Mouse (Mus musculus): ENCODE measurements around the gene Msh5.
"Not testable (repeated sequence)": the region's sequence is repeated elsewhere in the genome, so short reads cannot be mapped to it uniquely, and the experiment has no call there.

Msh5 gene

DNA sequence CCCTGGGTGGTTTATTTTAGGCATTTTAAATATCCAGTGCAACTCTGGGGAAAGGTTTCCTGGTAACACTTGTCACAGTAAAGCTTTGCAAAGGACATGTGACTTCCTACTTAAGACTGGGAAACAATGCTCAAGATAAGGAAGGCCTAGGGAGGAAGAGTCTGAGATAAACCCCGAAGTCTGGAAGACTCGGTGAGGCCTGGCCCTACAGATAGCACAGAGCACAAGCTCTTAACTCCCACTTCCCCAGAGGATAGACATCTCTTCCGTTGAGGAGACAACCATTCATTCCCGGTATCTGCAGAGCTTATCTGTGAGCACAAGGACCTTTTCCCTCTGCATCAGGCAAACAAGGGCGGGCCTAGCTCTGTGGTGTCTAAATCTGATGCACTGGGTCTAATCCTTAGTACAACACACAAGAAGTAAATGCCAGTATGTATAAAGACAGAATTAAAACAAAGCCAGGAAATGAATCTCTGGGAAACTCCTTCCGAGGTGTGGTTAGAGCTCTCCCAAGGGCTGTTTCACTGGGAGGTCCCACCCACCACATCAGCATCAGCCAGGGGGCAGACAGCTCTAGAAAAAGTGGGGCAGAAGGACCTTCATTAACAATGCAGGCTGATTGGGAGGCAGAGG, 24.6 kb downstream of the Msh5 start:
- no peak for DNase-seq

DNA sequence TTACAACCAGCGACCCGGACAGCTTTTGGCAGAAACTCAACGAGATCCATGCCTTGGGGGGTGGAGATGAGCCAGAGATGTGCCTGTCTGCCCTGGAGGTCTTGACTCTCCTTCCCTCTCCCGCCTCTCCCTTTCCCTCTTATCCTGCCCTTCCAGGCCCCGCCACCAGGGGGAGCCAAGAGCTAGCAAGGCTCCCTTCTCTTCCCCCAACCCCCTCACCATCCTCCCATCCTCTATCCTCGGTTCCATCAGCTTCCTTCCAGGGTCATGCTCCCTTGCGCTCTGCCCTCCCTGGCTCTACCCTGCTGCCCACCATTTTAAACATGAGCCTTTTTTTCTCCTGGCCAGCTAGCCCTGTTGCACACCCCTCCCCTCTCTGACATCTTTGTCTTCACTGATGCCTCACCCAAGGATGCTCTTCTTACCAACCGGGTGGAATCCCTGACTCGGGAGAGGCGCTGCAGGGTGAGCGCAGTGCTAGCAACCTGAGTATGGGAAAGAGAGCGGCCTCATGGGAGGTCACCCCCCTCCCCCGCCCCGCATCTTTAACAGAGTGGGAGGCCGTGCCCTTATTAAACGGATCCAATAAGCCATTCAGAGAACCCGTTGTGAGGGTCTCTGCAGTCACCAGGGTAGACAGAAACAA, 25.3 kb downstream of the Msh5 start:
- peak; percentile 73 for DNase-seq

DNA sequence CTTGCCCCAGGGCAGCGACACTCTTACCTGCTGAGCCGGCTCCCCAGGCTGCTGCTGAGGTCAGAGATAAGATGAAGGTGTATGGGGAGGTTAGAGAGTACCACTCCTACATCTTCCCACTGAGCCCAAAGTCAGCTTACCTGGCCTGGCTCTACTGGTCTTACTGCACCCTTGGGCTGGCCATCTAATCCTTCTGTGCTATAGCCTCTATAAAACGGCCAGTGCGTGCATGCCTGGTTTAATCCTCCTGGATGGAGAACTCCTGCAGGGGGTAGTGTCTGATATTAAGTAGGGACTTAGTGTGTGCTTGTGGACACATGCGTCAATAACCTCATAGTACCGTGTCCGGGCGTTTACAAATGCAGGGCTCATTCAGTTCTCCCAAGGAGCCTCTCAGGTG, 26.0 kb downstream of the Msh5 start:
- no peak for DNase-seq

DNA sequence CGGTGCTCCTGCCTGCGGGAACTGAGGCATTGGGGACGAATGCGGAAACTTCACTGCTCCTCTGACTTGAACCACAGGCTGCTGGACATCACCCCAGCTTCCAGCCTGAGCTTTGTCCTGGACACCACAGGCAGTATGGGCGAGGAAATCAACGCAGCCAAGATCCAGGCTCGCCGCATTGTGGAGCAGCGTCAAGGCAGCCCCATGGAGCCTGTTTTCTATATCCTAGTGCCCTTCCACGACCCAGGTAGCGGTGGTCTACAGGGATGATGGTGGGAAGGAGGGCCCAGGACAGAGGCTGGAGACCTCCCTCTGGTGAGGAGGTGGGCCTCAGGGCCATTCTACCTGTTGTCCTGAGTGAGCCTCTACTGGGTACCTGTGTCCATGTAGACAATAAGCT, 26.7 kb downstream of the Msh5 start:
- no peak for DNase-seq

DNA sequence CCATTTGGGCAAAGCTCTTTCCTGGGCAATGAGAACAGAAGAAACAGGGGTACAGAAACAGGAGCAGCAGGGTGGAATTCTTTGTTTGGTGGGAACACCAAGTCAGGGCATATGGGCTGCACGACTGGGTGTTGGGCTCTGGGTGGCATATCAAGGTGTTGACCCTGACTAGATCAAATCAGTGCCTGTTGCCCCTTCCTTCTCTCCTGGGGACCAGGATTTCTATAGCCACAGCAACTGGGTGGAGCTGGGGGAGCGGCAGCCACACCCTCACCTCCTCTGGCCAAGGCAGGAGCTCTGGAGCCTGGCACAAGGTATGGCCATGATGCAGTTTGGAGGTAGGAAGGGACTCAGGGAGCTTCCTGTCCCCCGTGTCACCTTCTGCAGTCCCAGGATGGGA, 28.4 kb downstream of the Msh5 start:
- DNase-seq, result no peak

DNA sequence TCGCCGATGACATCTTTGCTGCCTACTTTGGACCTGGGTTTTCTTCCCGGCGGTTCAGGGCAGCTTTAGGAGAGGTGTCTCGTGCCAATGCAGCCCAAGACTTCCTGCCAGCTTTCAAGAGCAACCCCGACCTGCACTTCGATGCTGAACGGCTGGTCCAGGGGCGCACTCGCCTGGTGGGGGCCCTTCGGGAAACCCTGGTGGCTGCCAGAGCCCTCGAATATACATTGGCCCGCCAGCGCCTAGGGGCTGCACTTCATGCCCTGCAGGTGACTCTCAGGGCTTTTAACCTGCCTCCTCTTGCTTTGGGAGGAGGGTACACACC, 28.9 kb downstream of the Msh5 start:
- DNase-seq, result no peak

DNA sequence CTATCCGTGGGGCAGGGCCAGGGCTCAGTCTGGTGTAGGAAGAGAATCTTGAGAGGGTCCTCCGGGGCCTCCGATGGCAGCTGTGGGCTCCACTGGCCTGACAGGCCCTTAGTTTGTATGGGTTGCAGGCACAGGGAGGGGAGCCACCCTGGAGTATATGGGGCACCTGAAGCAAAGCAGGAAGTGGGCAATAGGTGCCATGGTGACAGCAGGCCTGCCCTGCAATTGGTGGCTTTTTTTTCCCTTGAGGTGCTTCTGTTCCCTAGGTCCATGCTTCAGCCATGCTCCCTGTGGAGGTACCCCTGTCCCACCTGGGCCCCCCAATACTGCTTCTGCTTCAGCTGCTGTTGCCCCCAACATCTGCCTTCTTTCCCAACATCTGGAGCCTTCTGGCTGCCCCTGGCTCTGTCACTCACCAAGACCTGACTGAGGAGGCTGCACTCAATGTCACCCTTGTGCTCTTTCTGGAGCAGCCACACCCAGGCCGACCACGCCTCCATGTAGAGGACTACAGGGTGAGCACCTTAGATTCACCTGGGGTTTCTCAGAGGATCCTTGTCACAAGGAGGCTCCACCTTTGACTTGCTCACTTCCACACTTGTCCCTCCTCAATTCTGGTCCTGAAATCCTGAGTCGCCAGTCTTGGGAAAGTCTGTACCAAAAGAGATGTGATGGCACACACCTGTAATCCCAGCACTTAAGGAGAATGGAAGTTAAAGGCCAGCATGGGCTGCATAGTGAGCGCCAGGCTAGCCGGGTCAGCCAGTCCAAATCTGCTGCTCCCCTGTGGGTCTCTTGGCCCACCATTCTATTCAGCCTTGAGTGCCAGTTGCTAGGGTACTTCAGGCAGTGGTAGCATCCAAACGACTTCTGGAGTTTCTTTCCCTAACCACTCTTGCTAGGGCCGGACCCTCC, 29.5 kb downstream of the Msh5 start:
- DNase-seq, result no peak

DNA sequence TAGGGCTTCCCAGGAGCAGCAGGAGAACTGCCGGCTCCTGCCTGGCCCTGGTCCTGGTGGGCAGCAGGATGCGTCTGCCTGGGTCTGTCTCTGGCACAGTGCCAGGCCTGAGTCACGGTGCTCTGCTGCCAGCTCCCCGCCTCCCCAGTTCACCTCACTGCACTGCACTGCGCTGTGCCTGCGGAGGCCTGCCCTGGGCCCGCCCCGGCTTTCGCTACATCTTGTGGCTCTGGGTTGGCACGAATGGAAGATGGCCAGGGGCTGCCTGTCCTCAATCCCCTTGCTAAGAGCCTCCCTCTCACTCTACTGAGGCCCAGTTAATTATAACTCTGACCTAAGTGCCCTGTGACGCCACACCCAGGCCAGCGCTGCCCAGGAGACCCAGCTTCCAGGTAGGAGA, 30.2 kb downstream of the Msh5 start, which contains the start of gene Vwa7:
TSS of gene Vwa7 (plus strand) at position 204 of the 400 bp plus-strand sequence.
- no peak for DNase-seq

DNA sequence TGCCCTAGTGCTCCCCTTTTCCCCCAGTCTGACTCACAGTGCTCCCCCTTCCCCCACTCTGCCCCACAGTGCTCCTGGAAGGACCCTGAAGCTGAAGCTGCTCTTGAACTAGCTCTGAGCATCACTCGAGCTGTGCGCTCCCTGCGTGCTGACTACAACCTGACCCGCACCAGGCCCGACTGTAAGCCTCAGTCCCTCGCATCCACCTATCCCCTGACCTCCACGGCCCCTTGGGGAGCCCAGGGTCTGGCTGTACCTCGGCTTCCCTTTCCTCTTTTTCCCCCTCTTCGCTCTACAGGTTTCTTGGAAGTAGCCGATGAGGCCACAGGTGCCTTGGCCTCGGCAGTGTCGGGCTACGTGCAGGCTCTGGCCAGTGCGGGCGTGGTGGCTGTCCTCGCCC, 31.2 kb downstream of the Msh5 start:
- DNase-seq, result no peak

DNA sequence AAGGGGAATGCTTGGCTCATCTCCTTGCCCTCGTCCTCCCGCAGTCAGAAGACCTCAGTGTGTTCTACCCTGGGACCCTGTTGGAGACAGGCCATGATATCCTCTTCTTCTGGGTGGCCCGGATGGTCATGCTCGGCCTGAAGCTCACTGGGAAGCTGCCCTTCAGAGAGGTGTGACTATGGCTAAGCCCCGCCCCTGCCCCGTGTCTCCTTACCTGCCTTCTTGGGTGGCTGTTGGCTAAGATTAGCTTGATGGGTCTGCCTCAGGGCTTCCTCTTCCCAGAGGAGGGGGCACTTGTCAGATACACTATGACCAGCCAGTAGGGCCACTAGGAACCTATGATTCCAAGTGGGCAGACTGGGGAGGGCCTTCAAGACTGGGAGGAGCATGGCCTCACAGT, 33.3 kb downstream of the Msh5 start:
- DNase-seq, result no peak

DNA sequence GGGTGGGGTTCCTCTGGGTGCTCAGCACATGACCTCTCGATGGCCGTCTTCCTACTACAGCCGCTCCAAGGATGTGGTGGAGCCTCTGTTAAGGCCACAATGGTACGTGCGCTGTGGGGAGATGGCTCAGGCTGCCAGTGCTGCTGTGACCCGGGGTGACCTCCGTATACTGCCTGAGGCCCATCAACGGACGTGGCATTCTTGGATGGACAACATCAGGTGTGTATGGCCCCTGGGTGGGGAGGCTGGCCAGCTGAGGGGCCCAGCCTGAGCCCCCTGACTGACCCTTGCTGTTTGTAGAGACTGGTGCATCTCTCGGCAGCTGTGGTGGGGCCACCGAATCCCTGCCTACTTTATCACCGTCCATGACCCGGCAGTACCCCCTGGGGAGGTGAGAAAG, 34.1 kb downstream of the Msh5 start:
- DNase-seq, result no peak

DNA sequence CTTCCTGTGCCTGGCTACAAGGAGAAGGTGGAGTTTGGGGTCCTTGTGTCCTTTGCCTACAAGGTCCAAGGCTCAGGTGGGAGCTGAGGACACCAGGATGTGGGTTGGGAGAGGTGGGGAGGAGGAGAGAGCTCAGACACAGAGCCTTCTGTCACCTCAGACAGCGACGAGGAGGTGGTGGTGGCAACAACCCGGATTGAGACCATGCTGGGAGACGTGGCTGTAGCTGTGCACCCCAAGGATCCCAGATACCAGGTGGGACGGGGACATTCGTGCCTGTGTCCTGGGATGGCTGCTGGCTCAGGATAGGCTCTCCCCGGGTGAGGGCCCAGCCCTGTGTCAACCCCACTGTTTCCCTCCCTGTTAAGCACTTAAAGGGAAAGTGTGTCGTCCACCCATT, 35.1 kb downstream of the Msh5 start:
- no peak for DNase-seq

DNA sequence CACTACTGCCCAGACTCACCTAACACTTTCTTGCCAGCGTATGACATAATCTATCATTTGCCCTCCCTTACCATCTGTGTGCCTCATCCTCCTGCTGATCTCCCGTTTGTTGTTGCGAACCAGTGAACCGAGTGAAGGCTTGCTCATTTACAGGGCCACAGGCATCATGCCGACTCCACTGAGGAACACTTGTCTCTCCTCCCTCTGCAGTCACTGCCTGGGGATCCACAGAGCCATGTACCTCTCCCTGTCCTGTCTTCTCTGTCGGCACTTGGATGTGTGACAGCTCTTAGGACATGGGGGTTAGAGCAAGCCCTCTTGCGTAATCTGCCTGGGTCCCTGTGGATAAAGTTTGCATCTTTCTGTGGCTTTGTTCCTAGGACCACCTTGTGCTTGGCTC, 37.0 kb downstream of the Msh5 start:
- no peak for DNase-seq

DNA sequence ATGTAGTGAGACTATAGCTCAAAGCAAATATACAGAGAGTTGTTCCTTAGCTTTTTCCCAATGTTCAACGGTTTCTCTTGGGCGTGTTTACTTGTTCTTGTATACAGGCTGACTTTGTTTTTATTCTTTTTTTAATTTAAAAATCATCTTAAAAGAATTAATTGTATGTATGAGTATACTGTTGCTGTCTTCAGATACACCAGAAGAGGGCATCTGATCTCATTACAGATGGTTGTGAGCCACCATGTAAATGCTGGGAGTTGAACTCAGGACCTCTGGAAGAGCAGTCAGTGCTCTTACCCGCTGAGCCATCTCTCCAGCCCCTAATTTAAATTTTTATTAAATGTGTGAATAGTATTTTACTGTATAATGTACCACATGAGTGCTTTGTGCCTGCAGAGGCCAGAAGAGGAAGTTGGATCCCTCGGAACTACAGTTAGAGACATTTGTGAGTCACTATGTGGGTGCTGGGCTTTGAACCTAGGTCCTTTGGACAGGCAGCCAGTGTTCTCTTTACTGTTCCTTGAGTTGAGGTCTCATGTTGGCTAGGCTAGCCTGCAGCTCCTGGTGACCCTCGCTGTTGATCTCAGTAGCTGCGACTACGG, 39.1 kb downstream of the Msh5 start:
- no peak for DNase-seq

DNA sequence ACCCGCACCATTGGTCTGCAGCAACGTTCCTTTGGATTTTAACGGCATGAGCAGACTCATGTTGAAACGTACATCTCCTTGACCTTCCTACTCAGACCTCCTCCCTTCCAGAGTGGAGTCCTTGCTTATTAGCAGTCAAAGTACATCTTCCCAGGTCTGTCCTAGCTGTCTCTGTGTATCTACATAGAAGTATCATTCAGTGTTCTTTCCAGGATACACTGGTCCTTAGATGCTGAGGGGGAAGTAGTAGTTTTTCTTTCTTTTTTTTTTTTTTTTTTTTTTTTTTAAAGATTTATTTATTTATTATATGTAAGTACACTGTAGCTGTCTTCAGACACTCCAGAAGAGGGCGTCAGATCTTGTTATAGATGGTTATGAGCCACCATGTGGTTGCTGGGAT, 40.6 kb downstream of the Msh5 start:
- DNase-seq, result not testable (repeated sequence)

DNA sequence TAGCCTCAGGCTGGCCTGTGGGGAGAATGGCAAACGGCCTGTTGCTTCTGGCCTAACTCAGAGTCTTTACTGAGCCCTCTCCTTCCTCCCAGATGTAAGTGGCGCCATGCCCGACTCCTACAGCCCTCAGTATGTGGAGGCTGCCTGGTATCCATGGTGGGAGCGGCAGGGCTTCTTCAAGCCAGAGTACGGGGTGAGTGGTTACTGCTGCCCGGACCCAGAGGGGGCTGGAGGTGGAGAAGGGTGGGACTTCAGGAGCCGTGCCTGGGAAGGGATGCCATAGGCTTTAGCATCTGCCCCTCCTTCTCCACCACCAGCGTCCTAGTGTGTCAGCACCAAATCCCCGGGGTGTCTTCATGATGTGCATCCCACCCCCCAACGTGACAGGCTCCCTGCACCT, 41.4 kb downstream of the Msh5 start:
- no peak for DNase-seq

DNA sequence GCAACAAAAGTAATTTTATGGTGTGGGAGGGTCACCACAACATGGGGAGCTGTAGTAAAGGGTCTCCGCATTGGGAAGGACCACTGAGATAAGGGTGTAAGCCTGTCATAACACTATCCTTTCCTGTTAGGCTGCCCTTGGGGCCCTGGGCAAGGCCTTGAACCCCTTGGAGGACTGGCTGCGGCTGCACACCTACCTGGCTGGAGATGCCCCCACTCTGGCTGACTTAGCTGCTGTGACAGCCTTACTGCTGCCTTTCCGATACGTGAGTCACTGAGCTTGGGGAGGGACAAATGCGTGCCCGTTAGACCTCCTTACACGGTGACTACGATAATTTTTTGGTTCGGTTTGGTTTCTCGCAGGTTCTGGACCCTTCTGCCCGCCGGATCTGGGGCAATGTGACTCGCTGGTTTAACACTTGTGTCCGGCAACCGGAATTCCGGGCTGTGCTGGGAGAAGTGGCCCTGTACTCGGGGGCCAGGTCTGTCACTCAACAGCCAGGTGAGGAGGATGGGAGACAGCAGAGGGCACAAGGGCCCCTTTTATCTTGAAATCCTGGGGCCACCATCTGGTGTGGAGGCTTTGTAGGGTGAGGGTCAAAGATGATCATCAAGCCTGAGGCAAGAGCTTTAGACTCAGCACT, 42.3 kb downstream of the Msh5 start:
- DNase-seq, result no peak

DNA sequence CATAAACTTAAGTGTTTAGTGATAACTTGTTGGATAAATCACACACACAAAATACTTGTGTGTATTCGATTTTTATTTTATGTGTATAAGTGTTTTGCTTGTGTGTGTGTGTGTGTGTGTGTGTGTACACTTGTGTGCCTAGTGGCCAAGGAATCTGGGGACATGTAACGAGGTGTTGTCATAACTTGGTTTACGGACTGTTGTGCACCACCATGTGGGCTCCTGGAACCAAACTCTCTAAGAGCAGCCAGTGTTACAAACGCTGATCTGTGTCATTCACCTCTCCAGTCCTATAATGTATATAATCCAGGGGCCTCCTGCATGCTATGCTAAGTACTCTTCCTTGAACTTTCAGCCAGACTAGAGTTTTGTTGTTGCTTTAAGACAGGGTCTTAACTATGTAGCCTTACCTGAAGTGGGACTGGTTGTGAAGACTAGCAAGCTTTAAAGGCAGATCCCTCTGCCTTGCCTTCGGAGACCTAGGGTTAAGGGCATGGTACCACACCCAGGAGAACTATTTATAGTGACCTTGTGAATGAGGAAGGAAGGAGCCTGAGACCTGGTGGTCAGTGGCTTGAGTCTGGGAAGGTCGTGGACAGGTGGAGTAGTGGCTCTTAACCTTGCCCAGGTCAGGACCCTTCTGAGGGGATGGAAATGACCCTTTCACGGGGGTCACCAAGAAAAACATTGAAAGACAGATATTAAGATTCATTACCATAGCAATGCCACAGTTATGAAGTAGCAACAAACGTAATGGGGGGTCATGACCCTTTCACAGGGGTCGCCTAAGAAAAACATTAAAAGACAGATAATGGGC, 43.3 kb downstream of the Msh5 start:
- no peak for DNase-seq

DNA sequence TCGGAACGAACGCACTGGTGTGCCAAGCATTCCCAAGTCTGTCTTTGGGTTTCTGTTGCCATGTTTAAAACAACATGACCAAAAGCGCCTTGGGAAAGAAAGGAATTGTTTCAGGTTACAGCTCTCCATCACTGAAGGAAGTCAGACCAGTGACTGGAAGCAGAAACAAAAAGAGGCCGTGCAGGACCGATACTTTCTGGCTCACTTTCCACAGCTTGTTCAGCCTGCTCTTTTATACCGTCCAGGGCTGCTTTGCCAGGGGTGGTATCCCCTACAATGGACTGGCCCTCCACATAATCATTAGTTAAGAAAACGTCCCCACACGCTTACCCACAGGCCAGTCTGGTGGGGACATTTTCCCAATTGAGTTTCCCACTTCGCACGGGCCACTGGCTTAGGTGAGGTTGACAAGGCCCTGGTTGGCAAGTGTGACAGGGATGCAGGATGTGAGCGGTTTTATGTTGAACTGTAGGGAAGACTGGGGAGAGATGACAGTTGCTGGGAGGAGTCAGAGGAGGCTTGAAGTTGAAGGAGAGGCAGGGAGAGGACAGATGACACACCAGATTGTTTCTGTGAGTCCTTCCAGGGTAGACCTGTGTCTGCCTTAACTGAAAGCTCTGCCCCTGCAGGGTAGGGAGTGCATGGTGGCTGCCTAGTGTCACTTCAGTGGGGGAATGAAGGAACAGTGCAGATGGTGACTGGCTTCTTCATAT, 44.2 kb downstream of the Msh5 start:
- DNase-seq, result no peak

DNA sequence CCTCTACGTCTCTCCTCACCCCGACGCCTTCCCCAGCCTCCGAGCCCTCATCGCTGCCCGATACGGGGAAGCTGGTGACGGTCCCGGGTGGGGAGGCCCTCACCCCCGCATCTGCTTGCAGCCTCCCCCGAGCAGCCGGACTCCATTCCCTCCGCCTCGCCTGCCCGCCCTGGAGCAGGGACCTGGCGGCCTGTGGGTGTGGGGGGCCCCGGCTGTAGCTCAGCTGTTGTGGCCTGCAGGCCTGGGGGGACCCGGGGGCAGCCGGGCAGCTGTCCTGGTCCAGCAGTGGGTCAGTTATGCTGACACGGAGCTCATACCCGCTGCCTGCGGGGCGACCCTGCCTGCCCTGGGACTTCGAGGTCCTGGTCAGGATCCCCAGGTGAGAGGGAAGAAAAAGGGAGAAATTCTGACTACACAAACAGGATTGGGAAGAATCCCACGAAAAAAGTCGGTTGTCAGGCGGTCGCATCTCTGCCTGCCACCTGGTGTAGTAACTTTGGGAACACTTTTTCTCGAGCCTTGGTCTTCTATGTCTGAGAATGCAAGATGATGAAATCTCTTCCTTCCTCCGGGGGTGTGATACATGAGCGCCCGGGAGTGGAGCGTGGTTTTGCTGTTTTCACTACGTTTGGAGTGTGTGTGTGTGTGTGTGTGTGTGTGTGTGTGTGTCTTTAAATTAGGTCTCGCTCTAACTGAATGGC, 44.9 kb downstream of the Msh5 start:
- DNase-seq, result no peak

Data from right cerebral cortex, postnatal 25 days (tissue).